Comparison of ENCODE assay signal across 12 mouse cellular contexts in the genomic region with DNA sequence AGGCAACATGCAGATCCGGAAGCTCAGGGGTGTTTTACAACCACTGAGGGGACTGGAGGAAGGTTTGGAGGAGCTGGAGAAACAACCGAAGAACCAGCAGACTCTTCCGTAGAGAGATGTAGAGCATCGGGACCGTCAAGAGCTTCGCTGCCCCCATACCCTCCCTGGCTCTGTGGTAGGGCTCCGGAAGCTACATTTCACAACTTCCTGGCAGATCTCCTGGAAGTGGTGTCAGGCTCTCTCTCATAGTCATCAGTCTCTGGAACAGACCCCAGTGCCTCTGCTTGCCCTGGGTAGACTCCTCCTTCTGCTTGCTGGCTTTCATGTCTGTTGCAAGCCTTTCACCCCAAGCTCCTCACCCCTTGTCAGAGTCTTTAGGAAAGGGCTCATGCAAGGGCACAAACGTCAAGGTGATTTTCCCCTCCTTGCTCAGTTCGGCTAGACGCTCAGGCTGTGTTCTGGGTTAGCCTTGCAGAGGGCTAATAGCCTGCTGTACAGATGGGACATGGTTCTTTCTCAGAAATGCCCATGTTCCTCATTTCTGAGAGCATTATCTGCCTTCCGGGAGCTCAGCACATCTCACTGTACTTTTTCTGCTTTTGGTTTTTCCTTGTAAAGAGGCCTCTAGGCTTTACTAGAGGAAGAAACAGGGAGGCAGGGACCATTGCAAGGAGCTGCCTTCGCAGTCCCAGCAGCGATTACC. TPM values are rescaled to one million over a fixed set of nuclear protein-coding genes. Genes with fewer than 3 reads are reported as not detected.
DNase-seq lines count a peak whose midpoint lies in the region; ATAC-seq and TF ChIP-seq lines count a peak whose summit lies in the region.
"Had no signal": no experiment of that assay in that cellular context is flagged by ENCODE, and none has a peak within 500 bp of the region (broad histone marks: within the 10 kb centered on the region; RNA-seq: fewer than 3 reads in every experiment).

No protein-coding gene starts in this region.

- H3K9me3 ChIP-seq in lung, embryonic 14.5 days (ENCODE audit: low read depth, low read length) = no peaks in the 10 kb centered on the region
- H3K9me3 ChIP-seq in lung, embryonic 15.5 days = no peaks in the 10 kb centered on the region
- H3K9me3 ChIP-seq: kidney, embryonic 15.5 days; liver, embryonic 13.5 days had no signal

- ATAC-seq in lung, embryonic 14.5 days (ENCODE audit: insufficient read depth) = peak; percentile 33; the same call in 1 of the 2 replicates
- peak; percentile 91 for ATAC-seq in granulocyte monocyte progenitor cell, adult 5-6 weeks (replicated peaks; ENCODE audit: poor library complexity, severe bottlenecking)
- ATAC-seq in lung, embryonic 15.5 days (ENCODE audit: borderline replicate concordance, extremely low read depth, low FRiP score, low TSS enrichment) = peak; percentile 56; the same call in 1 of the 2 replicates
- ATAC-seq: forebrain, embryonic 14.5 days had no signal

- H3K4me2 ChIP-seq in lung, embryonic 14.5 days = no peak overlapping the region
- no peak overlapping the region for H3K4me2 ChIP-seq in lung, embryonic 15.5 days
- H3K4me2 ChIP-seq: kidney, embryonic 15.5 days; liver, embryonic 13.5 days had no signal

- H3K27me3 ChIP-seq in lung, embryonic 14.5 days (ENCODE audit: insufficient read depth, low read length) = no peaks in the 10 kb centered on the region
- H3K27me3 ChIP-seq in lung, embryonic 15.5 days = 0 out of 2 replicates have a peak, but pooled peaks cover under 1% of the 10 kb centered on the region
- H3K27me3 ChIP-seq: liver, embryonic 13.5 days had no signal

- DNase-seq in lung, embryonic 14.5 days = peak; percentile 67
- no peak for DNase-seq in lung, adult 2 months
- peak; percentile 33 for DNase-seq in thymus, postnatal 14 days
- no peak for DNase-seq in frontal cortex, postnatal 25 days (ENCODE audit: low spot score in 2 of 2)
- no peak for DNase-seq in frontal cortex, postnatal 10 days (ENCODE audit: low spot score in 2 of 2)
- DNase-seq in adrenal gland, adult 18-20 months (ENCODE audit: low spot score in 2 of 2) = no peak
- DNase-seq: cerebellum, adult 8-10 months; liver, embryonic 13.5 days had no signal

- H3K27ac ChIP-seq in lung, embryonic 14.5 days (ENCODE audit: low read depth) = no peak overlapping the region
- H3K27ac ChIP-seq in lung, embryonic 15.5 days = peak overlapping the region; percentile 17; the same call in 1 of the 2 replicates
- H3K27ac ChIP-seq: kidney, embryonic 15.5 days; liver, embryonic 13.5 days had no signal

- TF ChIP-seq POLR2A in lung, adult 2 months (IDR thresholded peaks at IDR 0.05; ENCODE audit: borderline replicate concordance, extremely low read depth, low read depth, low read length) = no peak

- H3K9ac ChIP-seq in lung, embryonic 14.5 days = no peak overlapping the region
- no peak overlapping the region for H3K9ac ChIP-seq in lung, embryonic 15.5 days
- H3K9ac ChIP-seq: kidney, embryonic 15.5 days; liver, embryonic 13.5 days had no signal

- no peaks in the 10 kb centered on the region for H3K36me3 ChIP-seq in lung, embryonic 14.5 days (ENCODE audit: insufficient read depth)
- H3K36me3 ChIP-seq in lung, embryonic 15.5 days = no peaks in the 10 kb centered on the region
- H3K36me3 ChIP-seq: kidney, embryonic 15.5 days; liver, embryonic 13.5 days had no signal

- H3K4me1 ChIP-seq in lung, embryonic 14.5 days (ENCODE audit: insufficient read depth) = peaks cover 9% of the 10 kb centered on the region
- no peaks in the 10 kb centered on the region for H3K4me1 ChIP-seq in lung, adult 2 months (ENCODE audit: control insufficient read depth, insufficient read depth, low read length)
- peaks cover 33% of the 10 kb centered on the region for H3K4me1 ChIP-seq in lung, embryonic 15.5 days

- H3K4me3 ChIP-seq in lung, embryonic 14.5 days (ENCODE audit: low read depth, low read length) = no peak overlapping the region
- no peak overlapping the region for H3K4me3 ChIP-seq in lung, adult 2 months (replicated peaks; ENCODE audit: extremely low read depth, low read depth, low read length)
- H3K4me3 ChIP-seq in lung, embryonic 15.5 days = no peak overlapping the region
- H3K4me3 ChIP-seq: kidney, embryonic 15.5 days; liver, embryonic 13.5 days had no signal

- WGBS in lung, embryonic 14.5 days = 65% methylated on average over 13 of the region's 13 CpGs
- WGBS in lung, adult 2 months = 55% methylated on average over 13 of the region's 13 CpGs
- WGBS in lung, embryonic 15.5 days = 56% methylated on average over 13 of the region's 13 CpGs

- no peak for TF ChIP-seq CTCF in lung, embryonic 14.5 days (IDR thresholded peaks at IDR 0.05; ENCODE audit: low read depth)
- TF ChIP-seq CTCF in lung, adult 2 months (IDR thresholded peaks at IDR 0.05; ENCODE audit: insufficient read depth, low read length) = no peak

RNA-seq across cellular contexts. Expression of a gene that starts 16.0 kb away (rescaled TPM):
- 141 and 153 TPM in 2 replicates for polyA plus RNA-seq in lung, embryonic 14.5 days (2014; fragmentation: Nextera tagmentation; extraction: Ambion mirVana)
- polyA plus RNA-seq in lung, adult 2 months (2012; rRNA removed) = 26.8 and 33.9 TPM in 2 replicates
- total RNA-seq in granulocyte monocyte progenitor cell, adult 5-6 weeks (2014; fragmentation: Nextera tagmentation) = 147 and 167 TPM in 2 replicates
- total RNA-seq in granulocyte monocyte progenitor cell, adult 5-6 weeks (2017) = 168 and 203 TPM in 2 replicates
- polyA plus RNA-seq in lung, embryonic 15.5 days (2015; fragmentation: Nextera tagmentation; extraction: Ambion mirVana) = 132 and 143 TPM in 2 replicates
- total RNA-seq in adrenal gland, adult 18-20 months (2021) = 10 to 100 TPM; 48.5 to 62.1 TPM

RNA-seq across cellular contexts. Expression of a gene that starts 55.7 kb away (rescaled TPM):
- polyA plus RNA-seq in lung, embryonic 14.5 days (2014; fragmentation: Nextera tagmentation; extraction: Ambion mirVana) = not detected in 2 replicates
- polyA plus RNA-seq in lung, adult 2 months (2012; rRNA removed) = not detected in 2 replicates
- not detected in 2 replicates for total RNA-seq in granulocyte monocyte progenitor cell, adult 5-6 weeks (2014; fragmentation: Nextera tagmentation)
- total RNA-seq in granulocyte monocyte progenitor cell, adult 5-6 weeks (2017) = not detected in 2 replicates
- not detected in 2 replicates for polyA plus RNA-seq in lung, embryonic 15.5 days (2015; fragmentation: Nextera tagmentation; extraction: Ambion mirVana)
- total RNA-seq in adrenal gland, adult 18-20 months (2021) = not detected
- polyA plus RNA-seq: forebrain, embryonic 14.5 days; kidney, embryonic 15.5 days; liver, embryonic 13.5 days had no signal

Comparison
In these comparisons a context has a peak if more than half of its experiments do, and no peak if none do; other contexts are left out.
1. DNase-seq: peak in lung, embryonic 14.5 days (single experiment) and thymus, postnatal 14 days (single experiment); none in lung, adult 2 months (single experiment), frontal cortex, postnatal 25 days (0 of 2), frontal cortex, postnatal 10 days (0 of 2) and adrenal gland, adult 18-20 months (0 of 2).
2. ATAC-seq: peak in every context shown above with its lines; median percentile 91 in granulocyte monocyte progenitor cell, adult 5-6 weeks; 56 in lung, embryonic 15.5 days; 33 in lung, embryonic 14.5 days.